Mouse (Mus musculus) CH12.LX (cell line): ENCODE measurements around the gene Ebf1.

Source experiments
- CTCF ChIP-seq, 2 experiments: IDR thresholded peaks in 1 of 2; conservative IDR thresholded peaks in 1 of 2; 2 replicates each; pipeline ENCODE4 v1.5.1; 2011 to 2012; ENCODE audit warnings: low read depth in 2 of 2, low read length in 2 of 2, improper control_type of control experiment in 1 of 2, inconsistent platforms in 1 of 2, mild to moderate bottlenecking in 1 of 2, moderate library complexity in 1 of 2
- EP300 ChIP-seq: IDR thresholded peaks from 2 replicates; pipeline ENCODE4 v1.6.1; 2011; ENCODE audit warnings: low read length, improper control_type of control experiment
- HCFC1 ChIP-seq: IDR thresholded peaks from 2 replicates; pipeline ENCODE4 v1.6.1; 2012; ENCODE audit warnings: low read depth, mild to moderate bottlenecking, inconsistent platforms, low read length, improper control_type of control experiment
- MYC ChIP-seq: IDR thresholded peaks from 2 replicates; pipeline ENCODE4 v1.6.1; 2011; ENCODE audit warnings: low read depth, mild to moderate bottlenecking, improper control_type of control experiment, low read length
- NELFE ChIP-seq: IDR thresholded peaks from 2 replicates; pipeline ENCODE4 v1.6.1; 2011; ENCODE audit warnings: low read depth, low read length, improper control_type of control experiment
- POLR2A ChIP-seq: IDR thresholded peaks from 2 replicates; pipeline ENCODE4 v1.6.1; 2011; ENCODE audit warnings: low read depth, mild to moderate bottlenecking, improper control_type of control experiment, low read length
- RAD21 ChIP-seq: IDR thresholded peaks from 2 replicates; pipeline ENCODE4 v1.6.1; 2011; ENCODE audit warnings: low read depth, mild to moderate bottlenecking, low read length, improper control_type of control experiment, moderate library complexity
- USF2 ChIP-seq: conservative IDR thresholded peaks from 2 replicates; pipeline ENCODE4 v1.6.1; 2011; ENCODE audit warnings: low read depth, low read length, improper control_type of control experiment
- ZC3H11A ChIP-seq: IDR thresholded peaks from 2 replicates; pipeline ENCODE4 v1.6.1; 2012; ENCODE audit warnings: low read depth, mild to moderate bottlenecking, inconsistent platforms, low read length, improper control_type of control experiment

GRCm38 (mm10) chr11:44888390-44888789, 271.3 kb downstream of the Ebf1 start:
- TF ChIP-seq POLR2A (no peak), CTCF (conservative IDR thresholded peaks at IDR 0.05 in 1 of 2, IDR thresholded peaks at IDR 0.05 in 1 of 2; ENCODE audit: low read depth in 2 of 2, low read length in 2 of 2) (no peak), MYC (no peak), USF2 (no peak), HCFC1 (no peak), NELFE (no peak), RAD21 (no peak), EP300 (peak; percentile 54; the same call in 1 of the 2 replicates), ZC3H11A (no peak)
